Mouse (Mus musculus) C2C12 (cell line): Measurements from ENCODE around the gene A3galt2. TPM values are rescaled to one million over a fixed set of nuclear protein-coding genes. Genes with fewer than 3 reads are reported as not detected.

ENCODE experiments used
- H3K27me3 ChIP-seq: one replicate; pipeline ENCODE4 v1.6.1; 2011; ENCODE audit not compliant: control insufficient read depth, insufficient read depth, insufficient read length
- H3K36me3 ChIP-seq: one replicate; pipeline ENCODE4 v1.6.1; 2011; ENCODE audit not compliant: control insufficient read depth, insufficient read depth
- H3K4me3 ChIP-seq: one replicate; pipeline ENCODE4 v1.5.1; 2011; ENCODE audit warnings: mild to moderate bottlenecking, control low read depth; ENCODE audit not compliant: poor library complexity, insufficient read depth, severe bottlenecking
- H3K79me2 ChIP-seq: one replicate; pipeline ENCODE4 v1.6.1; 2011; ENCODE audit not compliant: control insufficient read depth, insufficient read depth
- H3K79me3 ChIP-seq: one replicate; pipeline ENCODE4 v1.6.1; 2011; ENCODE audit warnings: low read depth, control low read depth
- H3ac ChIP-seq: one replicate; pipeline ENCODE3; 2011; ENCODE audit warnings: low read depth; ENCODE audit not compliant: control insufficient read depth, insufficient read length
- CEBPB ChIP-seq: IDR thresholded peaks from one replicate; pipeline ENCODE4 v1.6.1; 2011; ENCODE audit warnings: low read depth, mild to moderate bottlenecking, control low read depth, moderate library complexity
- CTCF ChIP-seq: IDR thresholded peaks from one replicate; pipeline ENCODE4 v1.5.1; 2011; ENCODE audit not compliant: control insufficient read depth, insufficient read depth, insufficient read length
- FOSL1 ChIP-seq: IDR thresholded peaks from one replicate; pipeline ENCODE4 v1.8.0; 2011; ENCODE audit warnings: mild to moderate bottlenecking, low read length; ENCODE audit not compliant: poor library complexity, insufficient read depth, severe bottlenecking
- MAX ChIP-seq: IDR thresholded peaks from one replicate; pipeline ENCODE4 v1.6.1; 2011; ENCODE audit warnings: mild to moderate bottlenecking, control low read depth
- MYOD1 ChIP-seq: IDR thresholded peaks from one replicate; pipeline ENCODE4 v1.6.1; 2011; ENCODE audit warnings: low read depth; ENCODE audit not compliant: control insufficient read depth, insufficient read length
- MYOG ChIP-seq: IDR thresholded peaks from one replicate; pipeline ENCODE4 v1.6.1; 2011; ENCODE audit not compliant: control insufficient read depth, insufficient read length; ENCODE audit errors: extremely low read depth
- USF1 ChIP-seq: IDR thresholded peaks from one replicate; pipeline ENCODE4 v1.6.1; 2011; ENCODE audit warnings: low read depth, mild to moderate bottlenecking, control low read depth, moderate library complexity
- polyA plus RNA-seq: library from polyadenylated mRNA; unstranded; fragments of >200 nt; fragmentation: generic; extraction: Trizol; gene quantifications from one replicate; pipeline ENCODE4 v1.2.1, GENCODE M21; 2012; ENCODE audit warnings: missing spikeins

Gene A3galt2
- polyA plus RNA-seq, 1 experiment: 0.15 TPM

DNA sequence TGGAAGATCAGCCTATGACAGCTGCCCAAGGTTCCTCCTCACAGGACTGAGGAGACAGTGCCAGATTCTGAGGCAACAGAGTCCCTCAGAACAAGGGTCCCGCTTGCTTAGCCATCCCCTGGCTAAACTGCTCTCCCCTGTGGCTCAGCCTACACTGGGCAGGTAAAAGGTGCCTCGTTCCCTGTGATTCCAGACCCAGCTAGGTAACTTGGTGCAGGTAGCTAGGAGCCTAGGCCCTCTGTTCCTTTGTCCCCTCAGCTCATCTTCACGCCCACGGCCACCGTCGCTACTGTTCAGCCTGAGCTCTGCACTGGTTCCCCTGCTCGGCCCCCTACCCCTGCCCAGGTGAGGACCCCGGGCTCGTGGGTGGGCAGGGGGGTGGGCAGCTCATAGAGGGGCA is 44.4 kb upstream of the A3galt2 start:
- no peaks in the 10 kb centered on the region for H3K36me3 ChIP-seq
- no peaks in the 10 kb centered on the region for H3K27me3 ChIP-seq
- no peak overlapping the region for H3ac ChIP-seq
- no peak for TF ChIP-seq FOSL1
- no peak for TF ChIP-seq USF1
- no peaks in the 10 kb centered on the region for H3K79me3 ChIP-seq
- H3K79me2 ChIP-seq: no peaks in the 10 kb centered on the region
- H3K4me3 ChIP-seq: no peak overlapping the region

DNA sequence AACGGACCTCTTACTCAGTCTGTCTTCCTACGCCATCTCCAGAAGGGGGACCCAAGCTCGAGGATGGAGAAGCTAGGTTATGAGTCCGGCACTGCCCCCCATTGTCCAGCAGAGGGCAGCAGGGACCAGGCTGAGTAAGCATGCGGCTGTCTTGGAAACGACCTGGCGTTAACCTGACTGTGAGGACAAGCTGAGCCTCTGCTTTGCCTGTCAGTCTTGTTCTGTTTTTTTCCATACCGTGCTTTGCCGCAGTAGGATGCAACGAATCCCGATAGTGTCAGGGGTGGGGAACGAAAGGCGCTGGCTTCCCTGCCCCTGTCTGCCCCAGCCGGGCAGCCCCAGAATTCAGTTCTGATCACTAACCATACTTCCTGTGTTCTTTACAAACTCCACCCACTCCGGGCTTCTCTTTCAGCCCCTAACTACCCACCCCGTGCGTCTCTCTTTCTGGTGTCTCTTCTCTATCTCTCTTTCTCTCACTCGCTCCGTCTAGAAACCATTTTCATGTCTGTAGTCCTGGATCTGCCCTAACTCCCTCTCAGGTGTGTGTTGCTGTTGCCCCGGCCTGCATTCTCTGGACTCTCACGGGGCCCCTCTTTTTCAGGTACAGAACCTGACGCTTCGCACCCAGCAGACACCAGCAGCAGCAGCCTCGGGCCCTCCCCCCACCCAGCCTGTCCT is 43.6 kb upstream of the A3galt2 start:
- Histone ChIP-seq H3K27me3 (no peaks in the 10 kb centered on the region), H3ac (peak overlapping the region; percentile 51), H3K79me2 (no peaks in the 10 kb centered on the region), H3K4me3 (peak overlapping the region; percentile 23), H3K36me3 (no peaks in the 10 kb centered on the region), H3K79me3 (no peaks in the 10 kb centered on the region)
- TF ChIP-seq FOSL1 (no peak), MYOD1 (no peak), MAX (peak; percentile 53), CEBPB (no peak), CTCF (peak; percentile 95)

DNA sequence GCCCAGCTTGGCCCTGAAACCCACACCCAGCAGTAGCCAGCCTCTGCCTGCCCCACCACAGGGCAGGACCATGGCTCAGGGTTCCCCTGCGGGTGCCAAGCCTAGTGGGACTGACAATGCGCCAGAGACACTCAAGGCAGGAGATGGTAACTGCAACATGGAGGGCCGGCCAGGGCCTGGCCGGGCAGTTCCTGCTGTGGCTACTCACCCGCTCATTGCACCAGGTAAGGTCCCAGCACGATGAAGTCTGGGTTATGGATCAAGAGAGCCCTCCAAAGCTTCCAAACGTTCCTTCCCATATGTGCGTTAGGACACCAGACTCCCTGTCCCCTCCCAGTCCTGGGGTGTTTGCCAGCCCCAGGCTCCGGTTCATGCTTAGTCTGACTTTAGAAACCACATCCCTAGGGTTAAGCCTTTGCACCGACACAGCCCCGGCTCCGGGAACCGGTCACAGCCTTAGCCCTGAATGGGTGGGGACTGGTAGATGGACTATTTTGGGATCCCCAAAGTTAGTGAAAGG is 43.0 kb upstream of the A3galt2 start:
- H3K36me3 ChIP-seq: no peaks in the 10 kb centered on the region
- H3ac ChIP-seq: peak overlapping the region; percentile 51
- H3K79me3 ChIP-seq: no peaks in the 10 kb centered on the region
- peak overlapping the region; percentile 23 for H3K4me3 ChIP-seq
- TF ChIP-seq CEBPB (no peak), CTCF (no peak), USF1 (no peak), FOSL1 (no peak), MYOG (no peak), MYOD1 (no peak), MAX (no peak)
- no peaks in the 10 kb centered on the region for H3K27me3 ChIP-seq
- H3K79me2 ChIP-seq: no peaks in the 10 kb centered on the region

DNA sequence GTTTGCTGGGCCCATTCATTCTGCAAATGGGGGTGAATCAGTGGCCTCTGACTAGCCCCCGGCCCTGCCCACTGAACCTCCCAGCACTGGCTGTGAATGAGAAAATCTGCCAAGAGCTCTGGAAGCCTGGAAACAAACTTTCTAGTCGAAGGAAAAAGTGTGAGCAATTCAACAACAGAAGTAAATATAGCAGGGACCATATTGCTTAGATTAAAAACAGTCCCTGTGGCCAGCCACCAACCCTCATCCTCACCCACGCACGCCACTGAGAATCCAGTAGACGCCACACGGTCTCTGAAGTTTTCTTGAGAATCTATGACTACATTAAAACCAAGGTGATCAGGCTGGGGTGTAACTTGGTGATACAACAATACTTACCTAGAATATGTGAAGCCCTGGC is 42.2 kb upstream of the A3galt2 start:
- Histone ChIP-seq H3K4me3 (no peak overlapping the region), H3K79me3 (no peaks in the 10 kb centered on the region), H3ac (no peak overlapping the region), H3K79me2 (no peaks in the 10 kb centered on the region), H3K27me3 (no peaks in the 10 kb centered on the region), H3K36me3 (no peaks in the 10 kb centered on the region)
- TF ChIP-seq MYOG (no peak), MAX (no peak), CTCF (no peak), CEBPB (no peak), FOSL1 (no peak)

DNA sequence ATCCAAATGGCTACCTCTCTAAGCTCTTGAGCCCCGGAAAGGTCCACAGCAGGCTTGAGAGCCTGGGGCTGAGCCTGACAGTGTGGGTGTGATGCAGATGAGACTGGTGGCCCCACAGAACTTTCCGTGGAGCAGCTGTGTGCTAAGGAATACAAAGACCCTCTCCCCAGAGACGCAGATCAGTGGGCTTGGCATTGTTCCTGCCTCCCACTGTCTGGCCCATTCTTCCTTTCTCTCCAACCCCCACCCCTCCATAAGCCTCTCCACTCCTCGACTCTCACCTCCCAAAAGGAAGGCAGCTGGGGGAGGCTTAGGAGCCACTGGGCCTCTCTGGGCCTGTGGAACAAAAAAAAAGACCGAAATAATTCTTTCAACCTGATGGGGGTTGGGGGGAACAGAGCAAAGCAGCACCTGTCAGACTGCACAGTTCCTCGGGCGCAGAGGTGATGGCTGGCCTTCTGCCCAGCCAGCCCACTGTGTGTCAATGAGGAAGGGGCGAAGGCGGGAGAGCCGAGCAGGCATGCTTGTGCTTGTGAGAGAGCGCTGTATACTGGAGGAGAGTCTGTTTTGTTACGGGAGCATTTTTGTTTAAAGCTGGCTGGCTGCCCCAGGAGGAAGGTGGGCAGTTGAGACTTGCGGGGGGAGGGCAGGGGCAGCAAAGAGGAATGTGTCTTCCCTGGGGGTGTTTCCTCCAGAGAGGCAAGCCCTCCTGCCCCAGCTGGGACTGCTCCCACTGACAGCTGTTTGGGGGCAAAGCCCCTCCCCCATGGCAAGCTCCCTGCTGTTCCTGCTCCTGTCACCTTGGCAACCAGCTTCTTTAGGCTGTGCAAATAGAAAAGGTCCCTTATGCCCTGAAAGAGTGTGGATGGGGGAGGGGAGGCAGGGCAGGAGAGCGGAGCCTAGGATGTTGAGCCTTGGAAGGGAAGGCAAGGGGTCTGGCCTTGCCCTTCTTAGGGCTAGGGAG is 39.6 kb upstream of the A3galt2 start:
- no peaks in the 10 kb centered on the region for H3K79me2 ChIP-seq
- H3K79me3 ChIP-seq: no peaks in the 10 kb centered on the region
- no peaks in the 10 kb centered on the region for H3K36me3 ChIP-seq
- H3K4me3 ChIP-seq: no peak overlapping the region
- H3K27me3 ChIP-seq: no peaks in the 10 kb centered on the region
- no peak overlapping the region for H3ac ChIP-seq
- TF ChIP-seq FOSL1 (no peak), CTCF (no peak), CEBPB (no peak), USF1 (no peak), MAX (no peak), MYOD1 (no peak), MYOG (no peak)

DNA sequence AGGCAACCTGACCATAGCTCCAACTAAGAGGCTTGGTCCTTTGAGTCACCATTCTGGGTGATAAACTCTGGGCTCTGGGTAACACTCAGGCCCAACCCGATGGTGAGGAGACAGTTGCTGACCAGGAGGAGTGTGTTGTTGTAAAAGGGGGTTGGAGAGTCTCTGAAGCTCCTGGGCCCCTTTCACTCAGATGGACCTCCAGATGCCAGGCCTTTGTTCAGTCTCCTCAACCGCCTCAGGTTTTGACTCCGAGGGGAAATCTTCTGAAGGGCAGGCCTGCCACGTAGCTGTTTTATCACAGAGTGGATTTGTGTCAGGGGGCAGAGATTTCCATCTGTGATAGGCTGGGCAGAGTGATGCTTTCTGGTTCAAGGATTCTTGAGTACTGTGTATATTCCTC is 38.9 kb upstream of the A3galt2 start:
- Histone ChIP-seq H3ac (no peak overlapping the region), H3K27me3 (no peaks in the 10 kb centered on the region), H3K36me3 (no peaks in the 10 kb centered on the region), H3K79me2 (no peaks in the 10 kb centered on the region), H3K79me3 (no peaks in the 10 kb centered on the region), H3K4me3 (no peak overlapping the region)
- TF ChIP-seq FOSL1: no peak
- TF ChIP-seq MYOD1: no peak
- TF ChIP-seq MAX: no peak
- no peak for TF ChIP-seq USF1
- TF ChIP-seq CEBPB: no peak
